Mouse (Mus musculus) intestine, embryonic 14.5 days (tissue): ENCODE data around the gene Sptbn4. TPM values are rescaled to one million over a fixed set of nuclear protein-coding genes. Genes with fewer than 3 reads are reported as not detected.

Source experiments
- ATAC-seq: fragments of 200-750 bp; cut with Nextera tagmentation; replicated peaks from 2 replicates; pipeline ENCODE4 v1.8.0; 2017; ENCODE audit warnings: low read depth, moderate number of reproducible peaks, moderate TSS enrichment, moderate library complexity; ENCODE audit not compliant: low FRiP score, low TSS enrichment
- DNase-seq: peaks from one replicate; pipeline ENCODE4 v3.0.0-alpha.2; 2018; ENCODE audit warnings: low spot score
- H3K27ac ChIP-seq: fragments of 300-500 bp; sonication (generic); 2 replicates; pipeline ENCODE4 v1.5.1; 2014; ENCODE audit warnings: low read depth, mild to moderate bottlenecking, control low read depth
- H3K27me3 ChIP-seq: fragments of 300-500 bp; sonication (generic); replicated peaks from 2 replicates; pipeline ENCODE4 v1.6.1; 2014; ENCODE audit warnings: low read length, control low read depth; ENCODE audit not compliant: control insufficient read depth, insufficient read depth
- H3K36me3 ChIP-seq: fragments of 300-500 bp; sonication (generic); 2 replicates; pipeline ENCODE4 v1.6.1; 2014; ENCODE audit warnings: low read length, control low read depth; ENCODE audit not compliant: control insufficient read depth, insufficient read depth
- H3K4me1 ChIP-seq: fragments of 300-500 bp; sonication (generic); replicated peaks from 2 replicates; pipeline ENCODE4 v1.6.1; 2014; ENCODE audit warnings: low read length, control low read depth, mixed read lengths; ENCODE audit not compliant: control insufficient read depth, insufficient read depth
- H3K4me2 ChIP-seq: fragments of 300-500 bp; sonication (generic); 2 replicates; pipeline ENCODE4 v1.6.1; 2014; ENCODE audit warnings: low read length
- H3K4me3 ChIP-seq: fragments of 300-500 bp; sonication (generic); 2 replicates; pipeline ENCODE4 v1.5.1; 2014; ENCODE audit warnings: low read depth, low read length, control low read depth, mixed read lengths
- H3K9ac ChIP-seq: fragments of 300-500 bp; sonication (generic); 2 replicates; pipeline ENCODE4 v1.6.1; 2014; ENCODE audit warnings: mild to moderate bottlenecking, low read length
- H3K9me3 ChIP-seq: fragments of 300-500 bp; sonication (generic); 2 replicates; pipeline ENCODE4 v1.6.1; 2016; ENCODE audit warnings: low read length, control low read depth; ENCODE audit not compliant: control insufficient read depth
- WGBS: fragments of 180-500 bp; shearing (Covaris S2); extraction: QIAGEN DNeasy Blood & Tissue Kit; methylation state at CpG from one replicate; pipeline ENCODE4 v1.1.7; 2014; 5-methylcytosine and 5-hydroxymethylcytosine counted together
- polyA plus RNA-seq: library from polyadenylated mRNA; unstranded; fragments of >200 nt; fragmentation: Nextera tagmentation; extraction: Ambion mirVana; gene quantifications from 2 replicates; pipeline ENCODE4 v1.2.1, GENCODE M21; 2014

Gene Sptbn4
- polyA plus RNA-seq, 1 experiment from 2014 or later: 0.34 TPM

DNA sequence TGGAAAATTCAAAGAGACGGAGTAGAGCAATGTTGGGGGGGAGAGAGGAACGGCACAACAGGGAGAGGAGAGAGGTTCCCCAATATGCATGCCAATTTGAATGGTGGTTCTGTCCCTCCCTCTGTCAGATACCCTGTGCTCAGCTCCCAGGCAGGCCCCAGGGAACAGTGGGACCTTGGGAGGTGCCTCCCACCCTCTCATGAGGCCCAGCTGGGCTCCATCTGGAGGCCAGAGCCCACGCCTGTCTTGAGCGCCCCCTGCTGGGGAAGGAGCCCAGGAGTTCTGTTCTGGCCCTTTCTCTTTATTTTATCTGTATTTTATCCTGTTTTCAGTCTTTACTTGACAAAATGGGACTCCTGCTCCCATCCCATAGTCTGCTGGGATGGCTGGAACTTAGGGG is 62.8 kb downstream of the Sptbn4 start:
- Histone ChIP-seq H3K4me3 (no peak overlapping the region), H3K9ac (no peak overlapping the region), H3K27ac (no peak overlapping the region), H3K9me3 (no peaks in the 10 kb centered on the region), H3K4me2 (no peak overlapping the region), H3K4me1 (no peaks in the 10 kb centered on the region), H3K27me3 (peaks cover 2% of the 10 kb centered on the region; the same call in 1 of the 2 replicates), H3K36me3 (no peaks in the 10 kb centered on the region)
- ATAC-seq (no peak), DNase-seq (peak; percentile 80)
- 29% methylated on average over 4 of the region's 4 CpGs for WGBS

DNA sequence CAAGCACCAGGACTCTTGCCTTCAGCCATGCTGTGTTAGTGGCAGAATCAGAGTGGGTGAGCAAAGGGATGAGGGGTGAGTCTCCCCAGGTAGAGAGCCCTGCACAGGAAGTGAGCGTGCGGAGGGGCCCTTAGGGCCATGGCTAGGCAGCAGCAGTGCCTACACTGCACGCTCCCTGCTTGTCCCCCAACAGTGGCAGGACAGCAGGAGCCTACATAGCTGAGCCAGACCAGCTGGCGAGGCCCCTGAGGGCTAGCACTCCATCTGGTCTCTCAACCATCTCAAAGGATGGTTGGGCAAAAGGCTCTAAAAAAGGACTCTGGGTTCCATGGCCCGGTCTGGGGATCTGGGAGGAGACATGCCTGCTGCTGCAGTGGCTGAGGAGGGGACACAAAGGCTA is 63.4 kb downstream of the Sptbn4 start:
- H3K4me3 ChIP-seq: no peak overlapping the region
- H3K36me3 ChIP-seq: no peaks in the 10 kb centered on the region
- H3K27me3 ChIP-seq: peaks cover 6% of the 10 kb centered on the region
- ATAC-seq (no peak), DNase-seq (no peak)
- no peak overlapping the region for H3K27ac ChIP-seq
- H3K9ac ChIP-seq: no peak overlapping the region
- no peaks in the 10 kb centered on the region for H3K4me1 ChIP-seq
- 76% methylated on average over 5 of the region's 5 CpGs for WGBS
- no peaks in the 10 kb centered on the region for H3K9me3 ChIP-seq
- H3K4me2 ChIP-seq: no peak overlapping the region

DNA sequence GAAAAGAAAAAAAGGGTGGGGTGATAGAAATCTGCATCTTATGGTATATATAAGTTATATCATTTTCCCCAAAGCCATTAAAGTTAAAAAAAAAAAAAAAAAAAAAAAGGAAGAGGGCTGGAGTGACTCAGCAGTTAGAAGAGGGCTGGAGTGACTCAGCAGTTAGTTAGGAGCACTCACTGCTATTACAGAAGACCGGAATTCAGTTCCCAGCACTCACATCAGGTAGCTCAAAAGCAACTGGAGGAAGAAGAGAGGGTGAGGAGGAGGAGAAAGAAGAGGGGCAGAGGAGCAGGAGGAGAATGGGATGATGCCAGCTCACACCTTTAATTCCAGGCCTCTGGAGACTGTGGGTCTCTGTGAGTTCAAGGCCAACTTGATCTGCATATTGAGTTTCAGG is 64.3 kb downstream of the Sptbn4 start:
- DNase-seq (no peak), ATAC-seq (no peak)
- no peaks in the 10 kb centered on the region for H3K4me1 ChIP-seq
- H3K4me2 ChIP-seq: no peak overlapping the region
- H3K27ac ChIP-seq: no peak overlapping the region
- no peak overlapping the region for H3K4me3 ChIP-seq
- peaks cover 8% of the 10 kb centered on the region for H3K27me3 ChIP-seq
- no peaks in the 10 kb centered on the region for H3K9me3 ChIP-seq
- no peak overlapping the region for H3K9ac ChIP-seq
- WGBS: 89% methylated on average over 1 of the region's 1 CpGs
- no peaks in the 10 kb centered on the region for H3K36me3 ChIP-seq

DNA sequence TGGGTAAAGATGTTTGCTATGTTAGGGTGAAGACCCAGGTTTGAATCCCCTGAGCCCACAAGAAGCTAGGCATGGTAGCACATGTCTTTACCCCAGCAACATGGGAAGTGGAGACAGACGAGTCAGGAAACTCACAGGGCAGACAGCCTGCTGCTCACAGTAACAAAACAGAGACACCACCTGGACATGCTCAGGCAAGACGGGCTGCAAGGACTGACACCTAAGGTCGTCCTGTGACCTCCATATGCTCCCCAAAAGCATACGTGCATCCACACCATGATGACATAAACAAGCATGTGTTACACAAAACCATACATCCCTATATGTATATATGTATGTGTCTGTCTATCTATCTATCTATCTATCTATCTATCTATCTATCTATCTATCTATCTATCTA is 65.9 kb downstream of the Sptbn4 start:
- DNase-seq (no peak), ATAC-seq (no peak)
- Histone ChIP-seq H3K4me3 (no peak overlapping the region), H3K27me3 (peaks cover 24% of the 10 kb centered on the region), H3K36me3 (no peaks in the 10 kb centered on the region), H3K4me2 (no peak overlapping the region), H3K4me1 (no peaks in the 10 kb centered on the region), H3K9me3 (no peaks in the 10 kb centered on the region), H3K27ac (no peak overlapping the region), H3K9ac (no peak overlapping the region)
- 40% methylated on average over 4 of the region's 4 CpGs for WGBS

DNA sequence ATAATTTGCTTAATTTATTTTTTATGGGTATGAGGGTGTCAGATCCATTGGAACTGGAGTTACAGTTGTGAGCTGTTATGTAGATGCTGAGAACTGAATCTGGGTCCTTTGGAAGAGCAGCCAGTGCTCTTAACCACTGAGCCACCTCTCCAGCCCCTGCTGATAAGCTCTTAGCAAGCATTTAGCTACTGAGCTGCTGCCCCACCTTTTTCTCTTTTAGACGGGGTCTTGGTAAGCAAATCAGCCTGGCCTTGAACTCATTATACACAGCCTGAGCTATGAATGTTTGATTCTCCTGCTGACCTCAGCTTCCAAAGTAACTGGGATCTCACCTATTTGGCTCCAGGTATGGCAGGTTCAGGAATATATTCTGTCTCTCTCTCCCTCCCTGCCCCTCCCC is 66.5 kb downstream of the Sptbn4 start:
- no peaks in the 10 kb centered on the region for H3K36me3 ChIP-seq
- no peaks in the 10 kb centered on the region for H3K9me3 ChIP-seq
- no peak overlapping the region for H3K9ac ChIP-seq
- H3K27me3 ChIP-seq: peaks cover 29% of the 10 kb centered on the region
- DNase-seq (no peak), ATAC-seq (no peak)
- H3K4me1 ChIP-seq: no peaks in the 10 kb centered on the region
- H3K4me3 ChIP-seq: no peak overlapping the region
- H3K4me2 ChIP-seq: no peak overlapping the region
- no peak overlapping the region for H3K27ac ChIP-seq
- 40% methylated on average over 1 of the region's 1 CpGs for WGBS

DNA sequence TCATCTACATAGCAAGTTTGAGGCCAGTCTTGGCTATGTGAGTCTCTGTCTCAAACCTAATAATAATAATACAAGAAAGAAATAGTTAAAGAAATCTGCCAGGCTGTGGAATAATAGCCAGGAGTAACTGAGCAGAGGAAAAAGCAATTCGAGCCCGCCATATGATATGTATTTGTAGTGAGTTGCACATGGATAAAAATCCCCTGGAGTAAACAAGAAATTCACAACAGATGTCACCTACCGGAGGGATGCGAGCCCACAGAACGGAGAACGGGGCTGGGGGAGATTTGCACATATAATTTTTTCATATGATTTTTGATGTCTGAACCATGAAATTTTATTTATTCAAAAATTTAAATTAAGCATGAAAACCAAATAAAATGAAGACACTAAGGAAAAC is 67.7 kb downstream of the Sptbn4 start:
- no peak for ATAC-seq
- H3K9ac ChIP-seq: no peak overlapping the region
- no peaks in the 10 kb centered on the region for H3K36me3 ChIP-seq
- H3K4me1 ChIP-seq: no peaks in the 10 kb centered on the region
- WGBS: 83% methylated on average over 6 of the region's 6 CpGs
- H3K9me3 ChIP-seq: no peaks in the 10 kb centered on the region
- no peak overlapping the region for H3K27ac ChIP-seq
- H3K4me2 ChIP-seq: no peak overlapping the region
- H3K27me3 ChIP-seq: peaks cover 39% of the 10 kb centered on the region
- DNase-seq: no peak
- H3K4me3 ChIP-seq: no peak overlapping the region

DNA sequence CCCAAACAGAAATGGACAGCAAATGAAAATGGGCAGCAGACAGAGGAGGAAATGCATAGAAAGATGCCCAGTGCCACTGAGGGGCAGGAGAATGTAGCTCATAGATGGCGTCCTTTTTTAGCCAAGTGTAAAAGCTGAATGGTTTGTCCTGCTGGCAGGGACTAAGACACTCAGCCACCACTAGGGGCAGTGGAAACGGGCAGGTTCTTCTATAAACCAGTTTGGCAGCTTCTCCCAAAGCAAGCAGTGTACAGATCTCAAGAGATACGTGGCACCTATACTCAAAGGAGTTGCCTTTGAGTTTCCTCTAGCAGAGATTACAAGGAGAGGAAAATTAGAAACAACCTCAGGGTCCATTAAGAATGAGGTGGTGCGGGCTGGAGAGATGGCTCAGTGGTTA is 69.1 kb downstream of the Sptbn4 start:
- Histone ChIP-seq H3K27ac (no peak overlapping the region), H3K27me3 (peaks cover 52% of the 10 kb centered on the region), H3K9me3 (no peaks in the 10 kb centered on the region), H3K4me2 (no peak overlapping the region), H3K9ac (no peak overlapping the region), H3K4me1 (no peaks in the 10 kb centered on the region), H3K4me3 (no peak overlapping the region), H3K36me3 (no peaks in the 10 kb centered on the region)
- 20% methylated on average over 4 of the region's 4 CpGs for WGBS
- peak; percentile 83 for ATAC-seq
- DNase-seq: no peak

DNA sequence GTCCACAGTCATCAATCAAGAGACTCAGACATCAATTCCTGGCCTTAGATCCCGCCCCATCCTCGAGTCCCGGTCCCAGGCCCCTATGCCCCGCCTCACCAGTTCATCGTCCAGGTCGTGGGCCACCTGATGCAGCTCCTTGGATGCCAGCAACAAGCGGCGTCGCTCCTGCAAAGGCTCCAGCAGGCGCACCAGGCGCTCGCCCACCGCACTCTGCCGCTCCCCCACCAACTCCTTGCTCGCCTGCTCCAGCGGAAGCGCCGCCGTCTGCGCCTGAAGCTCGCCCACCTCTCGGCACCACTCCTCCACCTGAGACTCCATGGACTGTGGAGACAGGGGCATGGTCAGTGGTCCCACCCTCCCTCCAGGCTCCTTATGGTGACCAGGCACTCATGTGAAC is 72.2 kb downstream of the Sptbn4 start:
- no peak overlapping the region for H3K4me2 ChIP-seq
- no peaks in the 10 kb centered on the region for H3K4me1 ChIP-seq
- H3K9ac ChIP-seq: no peak overlapping the region
- H3K4me3 ChIP-seq: no peak overlapping the region
- DNase-seq (no peak), ATAC-seq (no peak)
- no peaks in the 10 kb centered on the region for H3K36me3 ChIP-seq
- no peak overlapping the region for H3K27ac ChIP-seq
- 1% methylated on average over 22 of the region's 22 CpGs for WGBS
- no peaks in the 10 kb centered on the region for H3K9me3 ChIP-seq
- peaks cover 84% of the 10 kb centered on the region for H3K27me3 ChIP-seq

DNA sequence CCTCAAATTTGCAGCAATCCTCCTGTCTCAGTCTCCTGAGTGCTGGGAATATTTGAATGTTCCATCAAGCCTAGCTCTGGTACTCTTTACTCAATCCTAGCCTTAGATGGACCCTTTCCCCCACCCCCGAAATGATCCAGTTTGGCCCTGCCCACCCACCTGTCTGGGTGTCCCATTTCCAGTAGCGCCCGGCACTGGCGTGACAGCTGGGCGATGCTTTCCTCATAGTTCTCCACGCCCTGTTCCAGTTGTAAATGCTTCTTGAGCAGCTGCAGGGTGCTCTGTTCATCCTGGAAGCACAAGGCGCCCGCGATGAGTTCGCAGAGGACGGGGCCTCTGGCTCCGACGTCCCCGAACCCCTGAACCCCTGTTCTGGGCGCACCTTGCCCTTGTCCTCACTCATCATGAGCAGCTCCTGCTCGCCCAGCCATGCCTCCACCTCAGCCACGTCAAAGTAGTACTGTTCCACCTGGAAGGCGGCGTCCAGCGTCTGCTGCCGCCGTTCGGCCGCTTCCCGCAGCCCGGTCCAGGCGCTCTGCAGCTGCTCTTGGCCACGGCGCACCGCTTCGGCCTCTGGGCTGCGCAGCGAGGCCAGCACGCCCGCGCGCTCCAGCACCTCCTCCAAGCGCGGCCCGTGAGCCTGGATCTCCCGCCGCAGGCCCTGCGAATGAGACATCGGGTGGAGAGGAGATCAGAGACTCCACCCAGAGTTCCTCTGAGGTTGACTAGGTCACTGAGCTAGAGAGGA is 75.6 kb downstream of the Sptbn4 start:
- no peak for DNase-seq
- peak overlapping the region; percentile 30 for H3K4me2 ChIP-seq
- H3K4me3 ChIP-seq: peak overlapping the region; percentile 1; the same call in 1 of the 2 replicates
- H3K27ac ChIP-seq: no peak overlapping the region
- peaks cover 97% of the 10 kb centered on the region for H3K27me3 ChIP-seq
- H3K36me3 ChIP-seq: no peaks in the 10 kb centered on the region
- no peaks in the 10 kb centered on the region; the same call in 1 of the 2 replicates for H3K4me1 ChIP-seq
- H3K9me3 ChIP-seq: no peaks in the 10 kb centered on the region
- WGBS: 5% methylated on average over 44 of the region's 44 CpGs
- no peak for ATAC-seq
- no peak overlapping the region for H3K9ac ChIP-seq
